Mouse (Mus musculus): ENCODE measurements around the gene Dll1.
A peak's percentile ranks its signal among the peaks of the same experiment; 100 is the strongest.

Dll1 gene

GRCm38 (mm10) chr17:15388892-15389291, 12.2 kb upstream of the Dll1 start:
- DNase-seq (ENCODE audit: low read depth, low spot score): no peak
- H3K27me3 ChIP-seq (ENCODE audit: control insufficient read depth, insufficient read depth, low read length, poor library complexity, severe bottlenecking): peaks cover 1% of the 10 kb centered on the region; the same call in 1 of the 2 replicates
- H3K36me3 ChIP-seq (ENCODE audit: control insufficient read depth, insufficient read depth, low read length, poor library complexity, severe bottlenecking): no peaks in the 10 kb centered on the region

- DNase-seq (ENCODE audit: low read depth, low spot score): peak; percentile 20
- peaks cover 1% of the 10 kb centered on the region; the same call in 1 of the 2 replicates for H3K27me3 ChIP-seq (ENCODE audit: control insufficient read depth, insufficient read depth, low read length, poor library complexity, severe bottlenecking)
- no peaks in the 10 kb centered on the region for H3K36me3 ChIP-seq (ENCODE audit: control insufficient read depth, insufficient read depth, low read length, poor library complexity, severe bottlenecking)
Measured at GRCm38 (mm10) chr17:15383360-15383759, 6.7 kb upstream of the Dll1 start.

- no peak for DNase-seq (ENCODE audit: low read depth, low spot score)
- Histone ChIP-seq H3K36me3 (ENCODE audit: control insufficient read depth, insufficient read depth, low read length, poor library complexity, severe bottlenecking) (no peaks in the 10 kb centered on the region), H3K27me3 (ENCODE audit: control insufficient read depth, insufficient read depth, low read length, poor library complexity, severe bottlenecking) (peaks cover 1% of the 10 kb centered on the region; the same call in 1 of the 2 replicates)
Measured at GRCm38 (mm10) chr17:15381869-15382660, 5.4 kb upstream of the Dll1 start.

GRCm38 (mm10) chr17:15381092-15381860, 4.6 kb upstream of the Dll1 start:
- Histone ChIP-seq H3K36me3 (ENCODE audit: control insufficient read depth, insufficient read depth, low read length, poor library complexity, severe bottlenecking) (no peaks in the 10 kb centered on the region), H3K27me3 (ENCODE audit: control insufficient read depth, insufficient read depth, low read length, poor library complexity, severe bottlenecking) (peaks cover 1% of the 10 kb centered on the region; the same call in 1 of the 2 replicates)
- DNase-seq (ENCODE audit: low read depth, low spot score): no peak

GRCm38 (mm10) chr17:15380641-15381051, 4.0 kb upstream of the Dll1 start:
- Histone ChIP-seq H3K36me3 (ENCODE audit: control insufficient read depth, insufficient read depth, low read length, poor library complexity, severe bottlenecking) (no peaks in the 10 kb centered on the region), H3K27me3 (ENCODE audit: control insufficient read depth, insufficient read depth, low read length, poor library complexity, severe bottlenecking) (peaks cover 1% of the 10 kb centered on the region; the same call in 1 of the 2 replicates)
- peak; percentile 45 for DNase-seq (ENCODE audit: low read depth, low spot score)

GRCm38 (mm10) chr17:15379741-15380526, 3.3 kb upstream of the Dll1 start:
- Histone ChIP-seq H3K36me3 (ENCODE audit: control insufficient read depth, insufficient read depth, low read length, poor library complexity, severe bottlenecking) (no peaks in the 10 kb centered on the region), H3K27me3 (ENCODE audit: control insufficient read depth, insufficient read depth, low read length, poor library complexity, severe bottlenecking) (peaks cover 1% of the 10 kb centered on the region; the same call in 1 of the 2 replicates)
- DNase-seq (ENCODE audit: low read depth, low spot score): no peak

GRCm38 (mm10) chr17:15378413-15379109, 1.9 kb upstream of the Dll1 start:
- Histone ChIP-seq H3K27me3 (ENCODE audit: control insufficient read depth, insufficient read depth, low read length, poor library complexity, severe bottlenecking) (no peaks in the 10 kb centered on the region), H3K36me3 (ENCODE audit: control insufficient read depth, insufficient read depth, low read length, poor library complexity, severe bottlenecking) (no peaks in the 10 kb centered on the region)
- no peak for DNase-seq (ENCODE audit: low read depth, low spot score)

GRCm38 (mm10) chr17:15377901-15378300, 1.2 kb upstream of the Dll1 start:
- H3K27me3 ChIP-seq (ENCODE audit: control insufficient read depth, insufficient read depth, low read length, poor library complexity, severe bottlenecking): no peaks in the 10 kb centered on the region
- DNase-seq (ENCODE audit: low read depth, low spot score): no peak
- H3K36me3 ChIP-seq (ENCODE audit: control insufficient read depth, insufficient read depth, low read length, poor library complexity, severe bottlenecking): no peaks in the 10 kb centered on the region

- Histone ChIP-seq H3K36me3 (ENCODE audit: control insufficient read depth, insufficient read depth, low read length, poor library complexity, severe bottlenecking) (no peaks in the 10 kb centered on the region), H3K27me3 (ENCODE audit: control insufficient read depth, insufficient read depth, low read length, poor library complexity, severe bottlenecking) (no peaks in the 10 kb centered on the region)
- DNase-seq (ENCODE audit: low read depth, low spot score): peak; percentile 73
Measured at GRCm38 (mm10) chr17:15375701-15376493, 775 bp downstream of the Dll1 start.

GRCm38 (mm10) chr17:15375224-15375623, 1.4 kb downstream of the Dll1 start:
- Histone ChIP-seq H3K27me3 (ENCODE audit: control insufficient read depth, insufficient read depth, low read length, poor library complexity, severe bottlenecking) (no peaks in the 10 kb centered on the region), H3K36me3 (ENCODE audit: control insufficient read depth, insufficient read depth, low read length, poor library complexity, severe bottlenecking) (no peaks in the 10 kb centered on the region; the same call in 1 of the 2 replicates)
- DNase-seq (ENCODE audit: low read depth, low spot score): peak; percentile 55

GRCm38 (mm10) chr17:15374321-15375141, 2.1 kb downstream of the Dll1 start:
- peak; percentile 25 for DNase-seq (ENCODE audit: low read depth, low spot score)
- H3K36me3 ChIP-seq (ENCODE audit: control insufficient read depth, insufficient read depth, low read length, poor library complexity, severe bottlenecking): no peaks in the 10 kb centered on the region; the same call in 1 of the 2 replicates
- H3K27me3 ChIP-seq (ENCODE audit: control insufficient read depth, insufficient read depth, low read length, poor library complexity, severe bottlenecking): 0 out of 2 replicates have a peak, but pooled peaks cover under 1% of the 10 kb centered on the region

GRCm38 (mm10) chr17:15372931-15373652, 3.6 kb downstream of the Dll1 start:
- Histone ChIP-seq H3K36me3 (ENCODE audit: control insufficient read depth, insufficient read depth, low read length, poor library complexity, severe bottlenecking) (no peaks in the 10 kb centered on the region; the same call in 1 of the 2 replicates), H3K27me3 (ENCODE audit: control insufficient read depth, insufficient read depth, low read length, poor library complexity, severe bottlenecking) (peaks cover 1% of the 10 kb centered on the region; the same call in 1 of the 2 replicates)
- DNase-seq (ENCODE audit: low read depth, low spot score): no peak
